Mouse (Mus musculus) T-cell, adult 2 months (primary cell): Measurements from ENCODE around the gene Cdh3.

ENCODE experiments used
- DNase-seq: peaks from one replicate; pipeline ENCODE4 v3.0.0; 2022; ENCODE audit warnings: low spot score

The Cdh3 gene

DNA sequence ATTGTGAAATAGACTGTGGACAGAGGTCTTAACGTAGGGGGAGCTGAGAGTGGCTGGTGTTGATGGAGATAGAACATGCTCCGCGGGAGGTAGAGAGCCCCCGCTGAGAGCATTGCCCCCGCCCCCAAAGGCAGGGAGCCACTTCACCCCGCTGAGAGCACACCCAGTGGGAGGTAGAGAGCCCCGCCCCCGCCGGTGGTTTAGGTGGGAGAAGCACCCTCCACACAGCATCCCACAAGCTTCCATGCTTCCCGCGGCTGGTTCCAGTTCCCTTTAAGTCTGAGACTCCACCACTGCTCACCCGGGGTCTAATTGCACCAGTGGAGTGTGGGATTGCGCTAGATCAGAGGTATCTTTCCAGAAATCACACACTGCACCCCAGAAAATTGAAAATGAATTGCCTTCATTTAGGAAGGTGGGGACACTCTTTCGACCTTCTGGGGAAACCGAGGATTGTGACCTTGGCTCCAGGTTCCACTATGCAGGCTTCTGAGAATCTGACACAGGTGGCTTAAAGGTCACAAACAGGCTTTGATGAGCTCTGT lies 96.0 kb downstream of the Cdh3 start:
- no peak for DNase-seq
